Mouse (Mus musculus): Measurements from ENCODE around the gene Samt2. TPM values are rescaled to one million over a fixed set of nuclear protein-coding genes. Genes with fewer than 3 reads are reported as not detected.
"Not testable (repeated sequence)": the region's sequence is repeated elsewhere in the genome, so short reads cannot be mapped to it uniquely, and the experiment has no call there.

Samt2 gene
- polyA plus RNA-seq (2014; fragmentation: Nextera tagmentation; extraction: Ambion mirVana): not detected in 2 replicates

DNA sequence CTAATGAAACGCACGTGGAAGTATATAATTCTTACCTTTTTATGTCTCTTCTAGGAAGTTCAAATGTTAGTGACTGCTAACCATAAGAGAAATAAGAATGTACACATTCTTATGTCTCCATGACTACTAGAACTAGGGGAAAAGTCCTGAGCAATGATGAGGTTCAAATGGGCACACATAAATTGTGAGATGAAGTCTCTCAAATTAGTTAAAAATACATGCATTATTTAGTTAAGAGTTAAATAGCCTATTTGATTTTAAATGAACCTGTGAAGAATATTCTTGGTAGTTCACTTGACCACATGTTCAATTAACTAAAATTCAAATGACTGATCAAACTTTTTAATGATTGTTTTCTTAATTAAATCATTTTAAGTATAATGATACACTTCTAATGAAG, at the start of gene Samt2:
Samt2 (minus strand) TSS at position 101 of the 400 bp plus-strand sequence.
- H3K4me2 ChIP-seq (ENCODE audit: low read depth); H3K27me3 ChIP-seq (ENCODE audit: control insufficient read depth, insufficient read depth, low read length); H3K4me1 ChIP-seq (ENCODE audit: control insufficient read depth, insufficient read depth, low read length); H3K9me3 ChIP-seq (ENCODE audit: control insufficient read depth, low read length); ATAC-seq (ENCODE audit: insufficient read depth, low FRiP score, low TSS enrichment); H3K4me3 ChIP-seq (ENCODE audit: low read depth, low read length); H3K27ac ChIP-seq (ENCODE audit: low read depth, low read length); H3K36me3 ChIP-seq (ENCODE audit: control insufficient read depth, insufficient read depth, low read length); DNase-seq (ENCODE audit: low spot score); H3K9ac ChIP-seq (ENCODE audit: low read length): not testable (repeated sequence)
- WGBS: 79% methylated on average over 2 of the region's 2 CpGs

Other genes starting within 250 kb of the Samt2 start
- gene 4930524N10Rik, start 236.0 kb downstream of the Samt2 start, polyA plus RNA-seq (2014; fragmentation: Nextera tagmentation; extraction: Ambion mirVana): not detected in 2 replicates
- gene Samt4, start 97.4 kb downstream of the Samt2 start, polyA plus RNA-seq (2014; fragmentation: Nextera tagmentation; extraction: Ambion mirVana): not detected in 2 replicates

Data from neural tube, embryonic 11.5 days (tissue).